Mouse (Mus musculus) forebrain, embryonic 11.5 days (tissue): ENCODE data around the gene Rps15a. TPM values are rescaled to one million over a fixed set of nuclear protein-coding genes. Genes with fewer than 3 reads are reported as not detected.

ENCODE experiments used
- ATAC-seq: fragments of 200-750 bp; cut with Nextera tagmentation; replicated peaks from 2 replicates; pipeline ENCODE4 v1.8.0; 2017; ENCODE audit warnings: moderate TSS enrichment; ENCODE audit not compliant: low FRiP score
- DNase-seq: peaks from one replicate; pipeline ENCODE4 v3.0.0-alpha.2; 2017; ENCODE audit warnings: low spot score
- H3K27ac ChIP-seq: fragments of 300-500 bp; sonication (generic); 2 replicates; pipeline ENCODE4 v1.5.1; 2014; ENCODE audit warnings: low read depth, low read length
- H3K27me3 ChIP-seq: fragments of 300-500 bp; sonication (generic); 2 replicates; pipeline ENCODE4 v1.6.1; 2014; ENCODE audit warnings: mild to moderate bottlenecking, low read length, mixed read lengths; ENCODE audit not compliant: control insufficient read depth, insufficient read depth
- H3K36me3 ChIP-seq: fragments of 300-500 bp; sonication (generic); 2 replicates; pipeline ENCODE4 v1.6.1; 2014; ENCODE audit warnings: mild to moderate bottlenecking, low read length, moderate library complexity, mixed read lengths; ENCODE audit not compliant: control insufficient read depth, insufficient read depth
- H3K4me1 ChIP-seq: fragments of 300-500 bp; sonication (generic); replicated peaks from 2 replicates; pipeline ENCODE4 v1.6.1; 2014; ENCODE audit warnings: low read length, mixed read lengths; ENCODE audit not compliant: control insufficient read depth, insufficient read depth
- H3K4me2 ChIP-seq: fragments of 300-500 bp; sonication (generic); 2 replicates; pipeline ENCODE4 v1.6.1; 2014; ENCODE audit warnings: low read depth, mild to moderate bottlenecking, low read length, moderate library complexity, mixed read lengths; ENCODE audit not compliant: severe bottlenecking
- H3K4me3 ChIP-seq: fragments of 300-500 bp; sonication (generic); 2 replicates; pipeline ENCODE4 v1.5.1; 2014; ENCODE audit warnings: low read depth, low read length
- H3K9ac ChIP-seq: fragments of 300-500 bp; sonication (generic); 2 replicates; pipeline ENCODE4 v1.6.1; 2014; ENCODE audit warnings: low read length
- H3K9me3 ChIP-seq: fragments of 300-500 bp; sonication (generic); 2 replicates; pipeline ENCODE4 v1.6.1; 2016; ENCODE audit warnings: low read length, mixed read lengths; ENCODE audit not compliant: control insufficient read depth
- WGBS: fragments of 180-500 bp; shearing (Covaris S2); extraction: QIAGEN DNeasy Blood & Tissue Kit; methylation state at CpG from one replicate; pipeline ENCODE4 v1.1.7; 2014; 5-methylcytosine and 5-hydroxymethylcytosine counted together
- polyA plus RNA-seq: library from polyadenylated mRNA; unstranded; fragments of >200 nt; fragmentation: Nextera tagmentation; extraction: Ambion mirVana; gene quantifications from 2 replicates; pipeline ENCODE4 v1.2.1, GENCODE M21; 2014

Gene Rps15a
- polyA plus RNA-seq, 1 experiment from 2014 or later: 627 TPM

DNA sequence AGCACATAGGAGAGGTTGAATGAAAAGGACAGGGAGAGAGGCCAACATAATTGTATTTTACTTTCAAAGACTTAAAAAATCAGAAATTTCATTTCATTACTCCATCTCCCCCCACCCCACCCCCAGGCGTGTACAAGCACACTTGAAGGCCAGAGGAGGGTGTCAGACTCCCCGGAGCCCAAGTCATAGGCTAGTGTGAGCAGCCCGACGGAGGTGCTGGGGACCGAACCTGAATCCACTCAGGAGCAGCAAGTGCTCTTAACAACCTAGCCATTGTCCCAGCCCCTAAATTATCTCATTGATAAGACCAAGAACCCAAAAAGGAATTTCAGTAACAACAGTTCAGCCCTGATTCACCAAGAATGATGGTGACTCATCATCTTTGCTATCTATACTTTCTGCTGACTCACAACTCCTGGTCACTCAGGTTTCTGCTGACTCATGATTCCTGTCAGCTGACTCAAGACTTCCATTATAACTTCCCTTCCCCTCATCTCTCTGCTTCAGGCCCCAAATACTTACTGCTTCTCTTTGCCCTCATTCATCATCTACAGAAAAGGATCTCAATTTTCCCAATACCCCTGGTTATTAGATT lies 11.4 kb downstream of the Rps15a start:
- Histone ChIP-seq H3K4me3 (no peak overlapping the region), H3K9ac (no peak overlapping the region), H3K4me1 (no peaks in the 10 kb centered on the region), H3K27me3 (no peaks in the 10 kb centered on the region), H3K27ac (no peak overlapping the region), H3K9me3 (no peaks in the 10 kb centered on the region), H3K36me3 (peaks cover 12% of the 10 kb centered on the region; the same call in 1 of the 2 replicates), H3K4me2 (no peak overlapping the region)
- no peak for ATAC-seq
- 80% methylated on average over 5 of the region's 5 CpGs for WGBS
- peak; percentile 52 for DNase-seq

DNA sequence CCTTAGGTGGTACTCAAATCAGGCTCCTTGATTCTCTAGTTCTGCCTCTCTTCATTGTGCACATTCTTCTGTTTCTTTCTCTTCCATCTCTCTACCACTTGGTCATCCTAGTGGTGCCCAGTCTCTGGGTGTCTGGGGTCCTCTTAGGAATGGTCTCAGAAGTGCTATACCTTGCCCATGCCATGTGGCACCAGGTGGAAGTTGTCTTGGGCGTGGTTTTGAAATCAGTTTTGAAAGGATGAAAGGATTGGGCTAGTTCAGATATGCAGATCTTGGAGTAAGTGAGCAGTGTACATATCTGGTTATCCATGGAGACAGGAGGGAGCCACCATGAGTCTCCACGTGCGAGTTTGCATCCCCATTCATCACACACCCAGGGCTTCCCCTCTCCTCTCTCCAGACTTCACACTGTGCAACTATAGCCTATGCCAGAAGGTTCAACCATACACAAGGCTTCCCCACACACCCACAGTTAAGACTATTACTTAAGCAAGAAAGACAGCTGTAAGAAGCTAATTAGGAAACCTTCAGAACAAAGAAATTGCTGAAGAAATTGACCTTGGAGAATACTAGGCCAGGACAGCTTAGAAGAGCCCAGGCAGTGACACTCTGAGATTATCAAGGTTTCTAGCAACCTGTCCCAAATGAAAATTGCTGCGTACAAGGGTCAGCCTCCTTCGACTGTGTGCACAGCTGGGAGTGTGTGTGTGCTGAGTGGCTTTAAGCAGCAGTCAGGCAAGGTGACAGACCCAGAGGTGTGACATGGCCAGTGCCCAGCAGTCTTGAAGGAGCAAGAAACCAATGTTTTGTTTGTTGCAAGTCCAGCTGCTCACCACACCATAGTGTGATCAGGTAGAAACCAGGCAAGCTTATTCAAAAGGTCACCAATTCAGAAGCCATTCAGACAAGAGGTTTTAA lies 12.3 kb downstream of the Rps15a start:
- ATAC-seq (peak; percentile 35), DNase-seq (peak; percentile 52)
- Histone ChIP-seq H3K36me3 (peaks cover 8% of the 10 kb centered on the region; the same call in 1 of the 2 replicates), H3K27ac (peak overlapping the region; percentile 31; the same call in 1 of the 2 replicates), H3K4me3 (no peak overlapping the region), H3K4me1 (no peaks in the 10 kb centered on the region), H3K4me2 (no peak overlapping the region), H3K9me3 (no peaks in the 10 kb centered on the region), H3K27me3 (no peaks in the 10 kb centered on the region), H3K9ac (no peak overlapping the region)
- WGBS: 42% methylated on average over 5 of the region's 5 CpGs

DNA sequence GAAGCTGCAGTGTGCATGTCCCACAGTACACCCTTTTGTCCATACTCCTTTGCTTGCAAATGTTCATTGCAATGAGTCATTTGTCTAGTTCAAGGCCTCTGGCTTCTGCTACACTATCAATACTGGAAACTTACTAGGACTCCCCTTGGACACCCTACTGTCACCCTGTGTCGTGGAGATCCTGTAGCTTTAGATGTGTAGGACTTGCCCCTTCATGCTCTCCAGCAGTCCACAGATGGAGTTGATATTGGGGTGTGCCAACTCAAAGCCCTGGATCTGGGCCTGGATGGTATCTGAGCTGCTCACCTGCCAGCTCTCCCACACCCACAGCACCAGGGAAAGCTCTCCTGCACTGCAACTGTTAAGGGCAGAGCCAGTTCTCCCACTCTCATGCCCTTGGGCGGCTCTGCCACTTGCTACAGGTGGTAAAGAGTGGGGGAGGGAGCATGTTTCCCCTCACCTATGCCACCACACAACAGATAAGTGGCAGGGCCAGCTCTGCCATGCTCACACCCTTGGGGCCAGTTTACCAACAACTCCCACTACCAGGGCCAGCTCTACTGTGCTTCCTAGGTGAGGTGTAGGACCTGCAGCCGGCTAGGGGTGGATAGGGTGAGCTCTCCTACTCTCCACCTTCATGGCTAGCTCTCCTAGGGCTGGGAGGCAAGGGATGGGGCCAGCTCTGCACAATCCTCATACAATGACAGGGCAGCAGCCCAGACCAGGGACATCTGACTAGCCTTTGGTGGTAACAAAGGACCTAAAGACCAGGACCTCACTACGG lies 13.1 kb downstream of the Rps15a start:
- Histone ChIP-seq H3K27me3 (no peaks in the 10 kb centered on the region), H3K9me3 (no peaks in the 10 kb centered on the region), H3K36me3 (peaks cover under 1% of the 10 kb centered on the region; the same call in 1 of the 2 replicates), H3K27ac (peak overlapping the region; percentile 31; the same call in 1 of the 2 replicates), H3K4me1 (no peaks in the 10 kb centered on the region), H3K9ac (no peak overlapping the region), H3K4me2 (no peak overlapping the region), H3K4me3 (no peak overlapping the region)
- ATAC-seq: peak; percentile 43
- WGBS: 46% methylated on average over 4 of the region's 4 CpGs
- peak; percentile 59 for DNase-seq

DNA sequence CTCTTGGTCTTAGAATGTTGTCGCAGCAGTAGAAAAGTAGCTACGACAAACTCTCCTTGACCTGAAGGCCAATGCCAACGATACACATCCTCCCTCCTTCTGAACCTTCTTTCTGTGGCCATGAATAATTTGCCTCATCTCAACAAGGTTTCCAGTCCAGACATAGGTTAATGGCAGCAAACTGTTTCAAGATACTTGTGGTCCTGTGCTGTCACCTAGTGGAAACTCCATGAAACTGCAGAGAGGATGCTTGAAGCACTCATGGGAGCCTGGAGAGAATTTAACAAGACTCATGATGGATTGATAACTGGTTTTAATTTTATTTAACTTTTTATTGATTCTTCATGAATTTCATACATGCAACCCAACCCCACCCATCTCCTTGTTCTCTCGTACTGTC lies 13.8 kb downstream of the Rps15a start:
- ATAC-seq: no peak

DNA sequence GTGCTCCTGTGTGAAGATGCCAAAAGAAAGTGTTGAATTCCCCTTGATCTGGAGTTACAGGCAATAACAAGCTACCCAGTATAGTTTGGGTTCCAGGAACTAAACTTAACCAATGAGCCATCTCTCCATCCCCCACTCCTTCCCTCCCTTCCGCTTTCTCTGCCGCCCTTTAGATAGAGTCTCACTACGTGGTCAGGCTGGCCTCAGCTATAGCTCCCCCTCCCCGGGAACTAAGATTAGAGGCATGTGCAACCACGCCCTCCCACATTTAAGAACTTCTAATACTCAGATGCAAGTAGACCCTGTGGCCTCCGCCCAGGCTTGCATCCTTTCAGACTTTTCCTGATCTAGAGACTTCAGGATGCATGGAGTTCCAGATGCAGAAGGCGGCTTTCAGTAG lies 18.4 kb downstream of the Rps15a start:
- H3K9ac ChIP-seq: no peak overlapping the region
- no peak overlapping the region for H3K4me3 ChIP-seq
- DNase-seq (no peak), ATAC-seq (no peak)
- 70% methylated on average over 7 of the region's 7 CpGs for WGBS
- H3K4me2 ChIP-seq: no peak overlapping the region
- H3K4me1 ChIP-seq: no peaks in the 10 kb centered on the region; the same call in 1 of the 2 replicates
- H3K27ac ChIP-seq: no peak overlapping the region
- no peaks in the 10 kb centered on the region for H3K36me3 ChIP-seq
- H3K27me3 ChIP-seq: no peaks in the 10 kb centered on the region
- no peaks in the 10 kb centered on the region for H3K9me3 ChIP-seq

More for the DNA sequence above, 13.8 kb downstream of the Rps15a start:
- Histone ChIP-seq H3K9ac (no peak overlapping the region), H3K27ac (no peak overlapping the region), H3K4me2 (no peak overlapping the region), H3K27me3 (no peaks in the 10 kb centered on the region), H3K36me3 (no peaks in the 10 kb centered on the region; the same call in 1 of the 2 replicates), H3K4me3 (no peak overlapping the region), H3K9me3 (no peaks in the 10 kb centered on the region), H3K4me1 (no peaks in the 10 kb centered on the region)
- 51% methylated on average over 4 of the region's 4 CpGs for WGBS
- peak; percentile 65 for DNase-seq

DNA sequence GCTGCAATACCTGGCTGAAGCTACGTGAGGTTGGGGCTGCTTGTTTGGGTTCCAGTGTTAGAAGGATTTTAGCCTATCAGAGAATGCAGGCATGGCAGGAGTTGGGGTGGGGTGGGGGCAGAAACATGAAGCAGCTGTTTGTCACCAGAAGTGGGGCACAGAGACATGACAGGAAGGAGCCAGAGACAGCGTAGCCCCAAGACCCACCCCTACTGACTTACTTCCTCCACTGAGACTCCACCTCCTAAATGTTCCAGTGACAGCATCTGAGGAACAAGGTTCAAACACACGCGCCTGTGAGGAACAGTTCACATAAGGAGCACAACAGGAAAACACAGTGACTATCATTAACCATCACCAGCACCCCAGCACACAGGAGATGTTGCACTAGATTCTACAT lies 36.0 kb downstream of the Rps15a start:
- Histone ChIP-seq H3K4me2 (no peak overlapping the region), H3K27ac (no peak overlapping the region), H3K4me1 (no peaks in the 10 kb centered on the region), H3K27me3 (no peaks in the 10 kb centered on the region), H3K9me3 (no peaks in the 10 kb centered on the region), H3K36me3 (no peaks in the 10 kb centered on the region), H3K4me3 (no peak overlapping the region), H3K9ac (no peak overlapping the region)
- ATAC-seq (no peak), DNase-seq (no peak)
- WGBS: 90% methylated on average over 4 of the region's 4 CpGs

DNA sequence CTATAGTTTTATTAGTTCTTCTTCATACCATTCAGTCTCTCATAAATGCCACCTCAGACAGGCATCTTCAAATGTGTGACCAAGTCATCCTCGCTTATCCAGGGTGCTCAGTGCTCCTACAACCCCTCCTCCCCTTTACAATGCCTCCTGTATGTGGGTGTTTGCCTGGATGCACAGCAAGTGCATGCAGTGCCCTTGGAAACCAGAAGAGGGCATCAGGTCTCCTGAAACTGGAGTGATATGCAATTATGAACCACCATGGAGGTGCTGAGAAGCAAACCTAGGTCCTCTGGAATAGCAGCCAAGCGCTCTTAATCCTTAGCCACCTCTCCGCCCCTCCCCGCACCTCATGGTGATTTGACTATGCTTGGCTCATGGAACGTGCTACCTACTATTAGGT lies 36.9 kb downstream of the Rps15a start:
- Histone ChIP-seq H3K4me1 (no peaks in the 10 kb centered on the region), H3K27ac (no peak overlapping the region), H3K9ac (no peak overlapping the region), H3K4me2 (no peak overlapping the region), H3K36me3 (no peaks in the 10 kb centered on the region), H3K4me3 (no peak overlapping the region), H3K9me3 (no peaks in the 10 kb centered on the region), H3K27me3 (no peaks in the 10 kb centered on the region)
- 87% methylated on average over 5 of the region's 5 CpGs for WGBS
- no peak for DNase-seq
- ATAC-seq: no peak

DNA sequence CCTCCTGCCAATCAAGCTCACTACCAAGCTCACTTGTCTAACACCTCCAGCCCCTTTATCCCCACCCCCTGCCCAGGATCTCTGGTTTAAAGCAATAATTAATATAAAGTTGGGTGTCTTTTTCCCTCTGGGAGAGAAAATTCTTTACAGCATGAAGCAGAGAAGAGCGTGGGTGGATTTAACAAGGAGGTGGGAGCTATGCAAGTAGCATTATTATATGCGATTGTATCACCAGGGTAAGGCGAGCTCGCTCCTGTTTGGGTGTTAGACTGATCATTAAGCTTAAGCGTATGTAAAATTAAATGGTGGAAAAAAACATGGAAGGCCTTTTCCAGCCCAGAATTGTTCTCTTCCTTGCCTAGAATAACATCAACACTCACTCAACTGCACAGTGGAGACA lies 48.7 kb downstream of the Rps15a start:
- DNase-seq: no peak
- Histone ChIP-seq H3K27ac (no peak overlapping the region), H3K9me3 (no peaks in the 10 kb centered on the region), H3K27me3 (no peaks in the 10 kb centered on the region), H3K4me2 (no peak overlapping the region), H3K4me1 (no peaks in the 10 kb centered on the region), H3K4me3 (no peak overlapping the region), H3K36me3 (no peaks in the 10 kb centered on the region), H3K9ac (no peak overlapping the region)
- no peak for ATAC-seq
- WGBS: 95% methylated on average over 5 of the region's 5 CpGs
